Comparison of ENCODE assay signal across 22 mouse cellular contexts in the genomic region with DNA sequence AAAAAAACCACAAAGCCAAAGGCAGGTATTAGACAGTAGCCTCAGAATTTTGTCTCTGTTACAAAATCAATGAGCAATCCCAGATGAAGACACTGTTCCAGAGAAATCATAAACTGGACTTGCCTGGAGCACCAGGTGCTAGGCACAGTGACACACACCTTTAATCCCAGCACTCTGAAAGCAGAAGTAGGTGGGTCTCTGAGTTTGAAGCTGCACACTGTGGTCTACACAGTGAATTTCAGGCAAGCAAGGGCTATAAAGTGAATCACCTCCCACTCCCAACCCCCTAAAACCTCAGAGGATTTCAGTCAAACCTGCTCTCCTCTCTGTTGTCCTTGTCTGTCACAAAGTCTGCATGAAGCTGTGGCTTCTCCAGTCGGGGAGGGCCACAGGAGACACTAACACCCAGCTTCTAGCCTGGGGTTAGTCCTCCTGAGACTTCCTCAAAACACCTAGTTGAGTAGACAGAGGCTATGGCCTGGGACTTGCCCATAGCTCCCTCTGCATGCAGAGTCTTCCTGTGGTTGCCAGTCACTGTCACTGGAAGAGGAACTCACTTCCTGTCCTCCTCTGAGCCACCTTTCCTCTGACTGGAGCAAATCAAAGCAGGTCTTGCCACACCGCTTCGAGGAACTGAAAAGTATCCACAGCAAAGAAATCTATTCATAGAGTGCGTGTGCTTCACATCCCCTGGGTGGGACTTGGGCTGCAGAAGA.
A peak's percentile ranks its signal among the peaks of the same experiment; 100 is the strongest.
DNase-seq lines count a peak whose midpoint lies in the region; ATAC-seq lines count a peak whose summit lies in the region.
"Had no signal": no experiment of that assay in that cellular context is flagged by ENCODE, and none has a peak within 500 bp of the region (broad histone marks: within the 10 kb centered on the region; RNA-seq: fewer than 3 reads in every experiment).

No protein-coding gene starts in this region.

- H3K27me3 ChIP-seq in hindbrain, embryonic 12.5 days = no peaks in the 10 kb centered on the region
- H3K27me3 ChIP-seq: embryonic facial prominence, embryonic 12.5 days; liver, embryonic 15.5 days; midbrain, embryonic 15.5 days had no signal

- H3K4me1 ChIP-seq in hindbrain, embryonic 12.5 days = peaks cover 18% of the 10 kb centered on the region

- no peak overlapping the region for H3K4me3 ChIP-seq in hindbrain, embryonic 12.5 days
- H3K4me3 ChIP-seq: embryonic facial prominence, embryonic 12.5 days; gastrocnemius, adult 2 months; heart, adult 2 months; liver, embryonic 15.5 days; midbrain, embryonic 15.5 days had no signal

- WGBS in hindbrain, embryonic 12.5 days = 87% methylated on average over 4 of the region's 4 CpGs

- 0 out of 2 replicates have a peak, but pooled peaks cover 4% of the 10 kb centered on the region for H3K9me3 ChIP-seq in hindbrain, embryonic 12.5 days (replicated peaks)
- H3K9me3 ChIP-seq: embryonic facial prominence, embryonic 12.5 days; liver, embryonic 15.5 days; midbrain, embryonic 15.5 days had no signal

- no peak overlapping the region for H3K27ac ChIP-seq in hindbrain, embryonic 12.5 days
- H3K27ac ChIP-seq: embryonic facial prominence, embryonic 12.5 days; gastrocnemius, adult 2 months; heart, adult 2 months; hindbrain, embryonic 14.5 days; kidney, postnatal 0 days; liver, embryonic 15.5 days; midbrain, embryonic 15.5 days; stomach, postnatal 0 days had no signal

- peak; percentile 57 for DNase-seq in layer of hippocampus, adult 9-11 months
- DNase-seq in layer of hippocampus, postnatal 14 days (ENCODE audit: low spot score in 2 of 2) = no peak
- DNase-seq in A20 (ENCODE audit: low read depth, low spot score) = peak; percentile 54
- peak; percentile 65 for DNase-seq in T-cell, adult 2 months (ENCODE audit: low spot score)
- peak; percentile 32 to 33 for DNase-seq in lung, postnatal 4 days
- DNase-seq in left cerebral cortex, postnatal 14 days (ENCODE audit: low spot score in 2 of 2) = no peak
- no peak for DNase-seq in thymus, adult 18-20 months
- DNase-seq: adrenal gland, postnatal 10 days; cerebellum, adult 18-20 months; cerebellum, postnatal 36 days; gastrocnemius, adult 2 months; thymus, postnatal 4 days had no signal

- H3K36me3 ChIP-seq in hindbrain, embryonic 12.5 days = no peaks in the 10 kb centered on the region
- H3K36me3 ChIP-seq: embryonic facial prominence, embryonic 12.5 days; liver, embryonic 15.5 days; midbrain, embryonic 15.5 days had no signal

- H3K9ac ChIP-seq in hindbrain, embryonic 12.5 days = no peak overlapping the region
- H3K9ac ChIP-seq: embryonic facial prominence, embryonic 12.5 days; hindbrain, embryonic 14.5 days; liver, embryonic 15.5 days; midbrain, embryonic 15.5 days had no signal

- intact Hi-C loops in left cerebral cortex, postnatal 14 days (cut with DNase I) = no loop called here

- ATAC-seq in hindbrain, embryonic 12.5 days (ENCODE audit: low FRiP score) = no peak
- ATAC-seq: forebrain, embryonic 16.5 days; intestine, postnatal 0 days; midbrain, embryonic 15.5 days had no signal

- no peak overlapping the region for H3K4me2 ChIP-seq in hindbrain, embryonic 12.5 days (replicated peaks)
- H3K4me2 ChIP-seq: embryonic facial prominence, embryonic 12.5 days; hindbrain, embryonic 14.5 days; liver, embryonic 15.5 days; midbrain, embryonic 15.5 days had no signal

Comparison
In these comparisons a context has a peak if more than half of its experiments do, and no peak if none do; other contexts are left out.
1. DNase-seq: peak in layer of hippocampus, adult 9-11 months (single experiment), A20 (single experiment), T-cell, adult 2 months (single experiment) and lung, postnatal 4 days (2 of 2); none in layer of hippocampus, postnatal 14 days (0 of 2), left cerebral cortex, postnatal 14 days (0 of 2) and thymus, adult 18-20 months (0 of 2).